Mouse (Mus musculus): ENCODE data around the gene Zfp809.

The Zfp809 gene

GRCm38 (mm10) chr9:22244242-22244641 lies 18.7 kb downstream of the Zfp809 start:
- TF ChIP-seq GATA4 (IDR thresholded peaks at IDR 0.05; ENCODE audit: insufficient replicate concordance, low read length), result no peak

DNA sequence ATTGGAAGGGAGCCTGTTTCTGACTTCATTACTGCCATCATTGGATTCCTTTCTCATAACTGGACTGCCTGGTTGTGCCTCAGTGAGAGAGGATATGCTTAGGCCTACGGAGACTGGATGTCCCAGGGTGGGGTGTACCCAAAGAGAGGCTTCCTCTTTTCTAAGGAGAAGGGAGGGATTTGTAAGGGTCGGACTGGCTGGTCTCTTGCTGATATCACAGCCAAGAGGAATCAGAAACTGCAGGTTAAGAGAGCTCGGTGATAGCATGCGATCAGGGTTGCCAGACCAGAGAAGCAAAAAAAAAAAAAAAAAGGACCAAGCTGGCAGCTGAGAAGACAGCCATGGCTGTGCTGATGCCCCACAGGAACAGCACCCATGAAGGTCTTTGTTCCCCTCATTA lies 31.1 kb downstream of the Zfp809 start:
- TF ChIP-seq GATA4 (IDR thresholded peaks at IDR 0.05; ENCODE audit: insufficient replicate concordance, low read length), result no peak

- no peak for TF ChIP-seq GATA4 (IDR thresholded peaks at IDR 0.05; ENCODE audit: insufficient replicate concordance, low read length)
Observed at GRCm38 (mm10) chr9:22258784-22259183, 33.3 kb downstream of the Zfp809 start.

- TF ChIP-seq GATA4 (IDR thresholded peaks at IDR 0.05; ENCODE audit: insufficient replicate concordance, low read length), result no peak
Observed at GRCm38 (mm10) chr9:22259184-22260091, 33.9 kb downstream of the Zfp809 start, which contains the start of gene Zfp599. Gene Zfp599 (minus strand): TSS chr9:22259895.

DNA sequence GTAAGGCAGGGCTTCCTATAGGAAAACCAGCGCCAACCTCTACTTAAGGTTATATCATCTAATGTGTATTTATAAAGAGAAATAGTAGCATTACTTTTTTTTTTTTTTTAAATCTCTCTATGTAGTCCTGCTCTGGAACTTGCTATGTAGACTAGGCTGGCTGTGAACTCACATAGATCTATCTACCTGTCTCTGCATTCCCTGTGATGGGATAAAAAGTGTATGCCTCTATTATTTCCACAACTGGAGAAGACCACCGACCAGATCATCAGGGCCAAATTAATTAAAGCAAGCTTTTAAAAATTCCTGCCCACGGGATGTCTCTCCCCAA lies 34.5 kb downstream of the Zfp809 start:
- TF ChIP-seq GATA4 (IDR thresholded peaks at IDR 0.05; ENCODE audit: insufficient replicate concordance, low read length), result no peak

DNA sequence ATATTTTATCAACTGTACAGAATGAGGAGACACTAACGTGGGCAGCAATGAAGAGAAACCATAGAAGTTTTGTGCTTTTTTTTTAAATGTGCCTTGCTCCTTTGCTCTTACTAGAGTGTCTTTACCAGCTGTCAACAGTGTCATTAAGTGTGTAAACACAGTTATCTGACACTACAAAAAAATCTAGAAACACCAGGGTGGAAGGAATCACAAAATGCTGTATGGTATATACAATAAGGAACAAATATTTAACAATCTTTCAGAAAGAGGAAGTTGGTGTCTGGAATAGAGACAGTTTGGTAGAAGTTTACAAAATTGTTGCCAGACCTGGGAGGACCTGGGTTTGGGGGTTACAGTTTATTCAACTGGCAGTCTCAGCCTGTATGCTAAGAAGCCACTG lies 36.1 kb downstream of the Zfp809 start:
- TF ChIP-seq GATA4 (IDR thresholded peaks at IDR 0.05; ENCODE audit: insufficient replicate concordance, low read length), result no peak

DNA sequence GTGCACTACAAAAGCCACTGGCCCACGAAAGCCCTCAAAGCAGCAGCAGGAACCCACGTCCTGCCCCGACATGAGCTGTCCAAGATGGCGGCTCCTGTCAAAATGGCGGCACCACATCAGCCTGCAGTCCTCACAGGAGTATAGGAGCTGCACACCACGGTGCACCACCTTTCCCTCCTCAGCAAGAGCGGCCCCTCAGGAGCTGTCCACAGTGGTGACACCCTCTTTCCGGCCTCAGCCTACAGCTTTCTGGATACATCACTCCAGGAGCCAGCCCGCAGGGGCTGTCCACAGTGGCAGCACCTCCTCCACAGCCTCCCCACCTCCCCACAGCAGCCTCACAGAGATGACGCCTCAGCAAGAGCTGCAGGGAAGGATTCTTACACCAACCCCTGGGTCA lies 37.1 kb downstream of the Zfp809 start:
- no peak for TF ChIP-seq GATA4 (IDR thresholded peaks at IDR 0.05; ENCODE audit: insufficient replicate concordance, low read length)

GRCm38 (mm10) chr9:22268886-22269285 lies 43.4 kb downstream of the Zfp809 start:
- TF ChIP-seq GATA4 (IDR thresholded peaks at IDR 0.05; ENCODE audit: insufficient replicate concordance, low read length), result no peak

GRCm38 (mm10) chr9:22278733-22279132 lies 53.2 kb downstream of the Zfp809 start:
- no peak for TF ChIP-seq GATA4 (IDR thresholded peaks at IDR 0.05; ENCODE audit: insufficient replicate concordance, low read length)

Measured in liver, adult (tissue).